Mouse (Mus musculus) liver, embryonic 15.5 days (tissue): ENCODE results near the gene Lats1. TPM values are rescaled to one million over a fixed set of nuclear protein-coding genes. Genes with fewer than 3 reads are reported as not detected.

ENCODE experiments used
- ATAC-seq: fragments of 200-750 bp; cut with Nextera tagmentation; 2 replicates; pipeline ENCODE4 v1.8.0; 2017; ENCODE audit warnings: moderate number of reproducible peaks, mild to moderate bottlenecking, moderate library complexity; ENCODE audit not compliant: insufficient read depth
- H3K27ac ChIP-seq: fragments of 300-500 bp; sonication (generic); replicated peaks from 2 replicates; pipeline ENCODE4 v1.5.1; 2015; ENCODE audit warnings: mild to moderate bottlenecking, inconsistent platforms
- H3K27me3 ChIP-seq: fragments of 300-500 bp; sonication (generic); 2 replicates; pipeline ENCODE4 v1.6.1; 2015; ENCODE audit warnings: mild to moderate bottlenecking, inconsistent platforms
- H3K36me3 ChIP-seq: fragments of 300-500 bp; sonication (generic); replicated peaks from 2 replicates; pipeline ENCODE4 v1.6.1; 2015; ENCODE audit warnings: moderate library complexity, mild to moderate bottlenecking, inconsistent platforms
- H3K4me1 ChIP-seq: fragments of 300-500 bp; sonication (generic); replicated peaks from 2 replicates; pipeline ENCODE4 v1.6.1; 2015; ENCODE audit warnings: inconsistent platforms
- H3K4me2 ChIP-seq: fragments of 300-500 bp; sonication (generic); 2 replicates; pipeline ENCODE4 v1.6.1; 2015; ENCODE audit warnings: moderate library complexity, mild to moderate bottlenecking, inconsistent platforms
- H3K4me3 ChIP-seq: fragments of 300-500 bp; sonication (generic); replicated peaks from 2 replicates; pipeline ENCODE4 v1.5.1; 2015; ENCODE audit warnings: mild to moderate bottlenecking, inconsistent platforms
- H3K9ac ChIP-seq: fragments of 300-500 bp; sonication (generic); 2 replicates; pipeline ENCODE4 v1.6.1; 2015; ENCODE audit warnings: moderate library complexity, mild to moderate bottlenecking, inconsistent platforms
- H3K9me3 ChIP-seq: fragments of 300-500 bp; sonication (generic); replicated peaks from 2 replicates; pipeline ENCODE4 v1.6.1; 2016; ENCODE audit warnings: inconsistent platforms
- WGBS: fragments of 180-500 bp; shearing (Covaris S2); methylation state at CpG from one replicate; pipeline ENCODE4 v1.1.7; 2015; ENCODE audit warnings: mixed read lengths; ENCODE audit not compliant: insufficient replicate concordance; 5-methylcytosine and 5-hydroxymethylcytosine counted together
- polyA plus RNA-seq: library from polyadenylated mRNA; unstranded; fragments of >200 nt; fragmentation: Nextera tagmentation; extraction: Ambion mirVana; gene quantifications from 2 replicates; pipeline ENCODE4 v1.2.1, GENCODE M21; 2015

Gene Lats1
- 2.3 and 2.5 TPM in 2 replicates for polyA plus RNA-seq

GRCm38 (mm10) chr10:7680731-7681301 lies at the start of gene Lats1, which contains the start of gene Pcmt1:
TSS of gene Lats1 (plus strand) at chr10:7681214.
TSS of gene Pcmt1 (minus strand) at chr10:7681136.
- Histone ChIP-seq H3K27me3 (no peaks in the 10 kb centered on the region), H3K4me3 (peak within 1 kb of the TSS; percentile 94), H3K9ac (peak within 1 kb of the TSS; percentile 98), H3K9me3 (no peaks in the 10 kb centered on the region), H3K36me3 (peaks cover 36% of the 10 kb centered on the region), H3K27ac (peak within 1 kb of the TSS; percentile 92), H3K4me1 (peaks cover 35% of the 10 kb centered on the region), H3K4me2 (peak within 1 kb of the TSS; percentile 78)
- peak; percentile 80 for ATAC-seq
- under 1% methylated on average over 65 of the region's 65 CpGs for WGBS

GRCm38 (mm10) chr10:7640366-7640765 lies 40.6 kb upstream of the Lats1 start:
- no peaks in the 10 kb centered on the region for H3K27me3 ChIP-seq
- H3K4me3 ChIP-seq, result no peak overlapping the region
- no peaks in the 10 kb centered on the region for H3K4me1 ChIP-seq
- peaks cover 80% of the 10 kb centered on the region for H3K36me3 ChIP-seq
- WGBS, result 95% methylated on average over 12 of the region's 12 CpGs
- H3K9ac ChIP-seq, result no peak overlapping the region
- no peak overlapping the region for H3K27ac ChIP-seq
- H3K4me2 ChIP-seq, result no peak overlapping the region
- no peak for ATAC-seq
- H3K9me3 ChIP-seq, result no peaks in the 10 kb centered on the region

- H3K27me3 ChIP-seq, result no peaks in the 10 kb centered on the region
- H3K9me3 ChIP-seq, result no peaks in the 10 kb centered on the region
- no peaks in the 10 kb centered on the region for H3K4me1 ChIP-seq
- ATAC-seq, result no peak
- H3K4me3 ChIP-seq, result no peak overlapping the region
- 78% methylated on average over 2 of the region's 2 CpGs for WGBS
- no peak overlapping the region for H3K4me2 ChIP-seq
- peaks cover 75% of the 10 kb centered on the region for H3K36me3 ChIP-seq
- H3K27ac ChIP-seq, result no peak overlapping the region
- no peak overlapping the region for H3K9ac ChIP-seq
Observed at GRCm38 (mm10) chr10:7645911-7646310, 35.1 kb upstream of the Lats1 start.

GRCm38 (mm10) chr10:7649059-7649458 lies 32.0 kb upstream of the Lats1 start:
- Histone ChIP-seq H3K9ac (no peak overlapping the region), H3K9me3 (no peaks in the 10 kb centered on the region), H3K4me3 (no peak overlapping the region), H3K27ac (no peak overlapping the region), H3K27me3 (no peaks in the 10 kb centered on the region), H3K4me2 (no peak overlapping the region), H3K36me3 (peaks cover 49% of the 10 kb centered on the region), H3K4me1 (no peaks in the 10 kb centered on the region; the same call in 1 of the 2 replicates)
- ATAC-seq, result no peak
- WGBS, result 86% methylated on average over 4 of the region's 4 CpGs

DNA sequence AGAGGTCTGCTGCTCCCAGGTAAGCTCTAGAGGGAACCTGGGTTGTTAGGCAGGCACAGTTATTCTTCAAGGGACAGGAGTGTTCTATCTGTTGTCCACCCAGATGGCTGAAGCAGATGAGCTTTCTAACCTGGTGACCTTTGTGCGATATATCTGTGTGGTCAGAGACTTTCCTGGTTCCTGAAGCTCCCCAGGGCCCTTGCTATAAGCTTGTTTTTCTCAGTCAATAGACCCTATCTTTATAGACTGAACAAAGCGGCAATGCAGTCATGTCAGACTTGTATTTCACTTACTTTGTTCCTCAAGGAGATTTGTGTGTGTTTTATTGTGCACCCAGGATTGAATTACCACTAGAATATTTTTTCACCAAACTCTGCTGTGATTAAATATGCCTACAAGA lies 30.0 kb upstream of the Lats1 start:
- ATAC-seq, result no peak
- WGBS, result 95% methylated on average over 2 of the region's 2 CpGs
- H3K36me3 ChIP-seq, result peaks cover 45% of the 10 kb centered on the region

GRCm38 (mm10) chr10:7662471-7663141 lies 18.4 kb upstream of the Lats1 start:
- Histone ChIP-seq H3K27ac (peak overlapping the region; percentile 98), H3K27me3 (no peaks in the 10 kb centered on the region), H3K4me1 (peaks cover 38% of the 10 kb centered on the region), H3K9me3 (no peaks in the 10 kb centered on the region), H3K9ac (peak overlapping the region; percentile 90), H3K4me2 (peak overlapping the region; percentile 88), H3K36me3 (peaks cover 8% of the 10 kb centered on the region; the same call in 1 of the 2 replicates), H3K4me3 (peak overlapping the region; percentile 99)
- under 1% methylated on average over 44 of the region's 44 CpGs for WGBS
- peak; percentile 74 for ATAC-seq

More for the DNA sequence above, 30.0 kb upstream of the Lats1 start:
- H3K9ac ChIP-seq, result no peak overlapping the region
- H3K27ac ChIP-seq, result no peak overlapping the region
- H3K9me3 ChIP-seq, result no peaks in the 10 kb centered on the region
- no peak overlapping the region for H3K4me3 ChIP-seq
- H3K4me2 ChIP-seq, result no peak overlapping the region
- no peaks in the 10 kb centered on the region for H3K27me3 ChIP-seq
- H3K4me1 ChIP-seq, result no peaks in the 10 kb centered on the region; the same call in none of the 2 replicates

DNA sequence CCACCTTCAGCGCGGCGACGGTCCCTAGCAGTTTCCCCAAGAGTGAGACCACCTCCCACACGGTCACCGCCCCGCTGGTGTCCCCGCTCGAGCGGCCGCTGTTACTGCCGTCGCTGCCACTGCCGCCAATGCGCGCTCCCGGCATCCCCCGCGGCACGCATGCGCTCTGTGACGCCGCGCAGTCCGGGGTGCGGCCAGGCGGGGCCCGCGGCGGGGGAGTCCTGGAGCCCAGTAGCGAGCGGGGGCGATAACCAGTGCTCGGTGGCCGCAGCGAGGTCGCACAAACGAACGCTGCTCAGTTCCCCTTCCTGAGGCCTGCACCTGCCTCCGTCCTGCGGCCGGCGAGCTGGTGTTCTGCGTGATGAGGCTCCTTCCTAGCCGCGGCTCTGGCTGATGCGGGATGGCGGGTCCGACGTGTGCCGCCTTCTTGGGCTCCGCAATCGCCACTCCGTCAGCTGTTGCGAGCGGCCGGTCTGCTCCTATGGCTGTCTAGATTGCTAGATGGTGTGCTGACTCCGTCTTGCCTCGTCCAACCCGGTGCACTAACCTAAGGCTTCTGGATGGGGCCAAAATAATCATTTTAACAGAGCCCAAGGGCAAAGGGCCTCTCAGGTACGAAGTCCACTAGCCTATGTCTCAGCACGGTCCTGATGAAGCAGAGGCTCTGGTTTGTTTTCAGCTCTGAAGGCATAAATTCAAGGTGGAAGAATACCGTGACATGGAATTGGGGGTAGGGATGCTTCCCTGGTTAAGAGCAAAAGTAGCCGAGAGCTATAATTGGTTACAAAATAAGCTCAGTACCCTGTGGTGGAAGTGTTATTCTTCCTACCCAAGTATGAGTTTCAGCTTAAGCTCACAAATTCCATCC lies 17.6 kb upstream of the Lats1 start:
- Histone ChIP-seq H3K4me2 (peak overlapping the region; percentile 88), H3K4me1 (peaks cover 42% of the 10 kb centered on the region), H3K36me3 (peaks cover 5% of the 10 kb centered on the region; the same call in 1 of the 2 replicates), H3K4me3 (peak overlapping the region; percentile 99), H3K27ac (peak overlapping the region; percentile 98), H3K9me3 (no peaks in the 10 kb centered on the region), H3K27me3 (no peaks in the 10 kb centered on the region), H3K9ac (peak overlapping the region; percentile 90)
- under 1% methylated on average over 64 of the region's 64 CpGs for WGBS
- ATAC-seq, result peak; percentile 89

GRCm38 (mm10) chr10:7664027-7664526 lies 16.9 kb upstream of the Lats1 start:
- peak overlapping the region; percentile 88 for H3K4me2 ChIP-seq
- peak overlapping the region; percentile 98 for H3K27ac ChIP-seq
- H3K9me3 ChIP-seq, result no peaks in the 10 kb centered on the region
- peak overlapping the region; percentile 90 for H3K9ac ChIP-seq
- peak overlapping the region; percentile 99 for H3K4me3 ChIP-seq
- 38% methylated on average over 6 of the region's 6 CpGs for WGBS
- H3K27me3 ChIP-seq, result no peaks in the 10 kb centered on the region
- H3K36me3 ChIP-seq, result peaks cover 5% of the 10 kb centered on the region; the same call in 1 of the 2 replicates
- H3K4me1 ChIP-seq, result peaks cover 46% of the 10 kb centered on the region
- ATAC-seq, result no peak

GRCm38 (mm10) chr10:7664889-7665288 lies 16.1 kb upstream of the Lats1 start:
- no peak overlapping the region for H3K4me2 ChIP-seq
- no peak for ATAC-seq
- 72% methylated on average over 1 of the region's 1 CpGs for WGBS
- H3K27me3 ChIP-seq, result no peaks in the 10 kb centered on the region
- H3K36me3 ChIP-seq, result peaks cover 6% of the 10 kb centered on the region
- H3K27ac ChIP-seq, result peak overlapping the region; percentile 98; the same call in 1 of the 2 replicates
- H3K9ac ChIP-seq, result no peak overlapping the region
- H3K9me3 ChIP-seq, result no peaks in the 10 kb centered on the region
- H3K4me1 ChIP-seq, result peaks cover 40% of the 10 kb centered on the region
- H3K4me3 ChIP-seq, result no peak overlapping the region

DNA sequence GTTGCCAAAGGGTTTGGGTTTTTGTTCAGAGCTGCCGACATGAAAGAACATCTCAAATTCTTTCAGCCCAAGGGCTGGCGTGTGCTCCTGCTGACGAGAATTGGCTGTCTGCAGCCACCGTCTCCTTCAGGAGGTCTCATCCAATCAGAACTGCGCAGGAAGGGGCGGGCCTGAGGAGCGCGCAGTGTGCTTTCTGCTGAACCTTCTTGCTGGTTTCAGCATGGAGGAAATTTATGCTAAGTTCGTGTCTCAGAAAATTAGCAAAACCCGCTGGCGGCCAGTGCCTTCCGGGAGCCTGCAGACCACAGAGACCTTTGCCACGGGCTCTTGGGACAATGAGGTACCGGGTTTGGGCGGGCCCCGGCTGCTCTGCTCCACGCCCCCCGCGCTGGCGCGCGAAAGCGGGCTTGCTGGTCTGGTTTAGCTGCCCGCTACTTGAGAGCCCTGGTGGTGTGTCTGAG lies 13.6 kb upstream of the Lats1 start, which contains the start of gene Nup43:
Nup43 (plus strand) TSS at position 162 of the 461 bp plus-strand sequence.
- Histone ChIP-seq H3K9ac (peak within 1 kb of the TSS; percentile 69), H3K4me1 (peaks cover 30% of the 10 kb centered on the region), H3K4me2 (peak within 1 kb of the TSS; percentile 79), H3K27ac (peak within 1 kb of the TSS; percentile 72), H3K36me3 (peaks cover 27% of the 10 kb centered on the region), H3K27me3 (no peaks in the 10 kb centered on the region), H3K9me3 (no peaks in the 10 kb centered on the region), H3K4me3 (peak within 1 kb of the TSS; percentile 92)
- WGBS, result under 1% methylated on average over 24 of the region's 24 CpGs
- peak; percentile 59 for ATAC-seq
